In genomic region chr10:96616709-96617116, GRCm38 (mm10) we compare ENCODE assay signal across 7 mouse cellular contexts. TPM values are rescaled to one million over a fixed set of nuclear protein-coding genes. Genes with fewer than 3 reads are reported as not detected.
DNase-seq lines count a peak whose midpoint lies in the region; ATAC-seq lines count a peak whose summit lies in the region.

Gene Btg1, plus strand, starts transcription at chr10:96617006.

- ATAC-seq in intestine, embryonic 16.5 days, result peak; percentile 96
- ATAC-seq in midbrain, embryonic 11.5 days (ENCODE audit: low FRiP score), result peak; percentile 96

- H3K27me3 ChIP-seq in intestine, embryonic 16.5 days (replicated peaks; ENCODE audit: control insufficient read depth, insufficient read depth, low read length), result no peaks in the 10 kb centered on the region
- no peaks in the 10 kb centered on the region for H3K27me3 ChIP-seq in midbrain, embryonic 11.5 days (ENCODE audit: control insufficient read depth, insufficient read depth, low read length)

- intact Hi-C loops in left cerebral cortex, postnatal 36 days (cut with DNase I), result loop anchor here (2.0 to 10.0 kb wide), 4 partner anchors 111 to 696 kb away; no protein-coding TSS in a partner anchor

- H3K9me3 ChIP-seq in intestine, embryonic 16.5 days (ENCODE audit: control insufficient read depth, low read length), result no peaks in the 10 kb centered on the region
- no peaks in the 10 kb centered on the region for H3K9me3 ChIP-seq in midbrain, embryonic 11.5 days (ENCODE audit: control insufficient read depth, low read length)

- H3K4me1 ChIP-seq in intestine, embryonic 16.5 days (ENCODE audit: control insufficient read depth, insufficient read depth, low read length), result peaks cover 7% of the 10 kb centered on the region
- H3K4me1 ChIP-seq in midbrain, embryonic 11.5 days (ENCODE audit: control insufficient read depth, insufficient read depth, low read length), result peaks cover 12% of the 10 kb centered on the region

- no peaks in the 10 kb centered on the region for H3K36me3 ChIP-seq in intestine, embryonic 16.5 days (ENCODE audit: control insufficient read depth, insufficient read depth, low read length)
- peaks cover 4% of the 10 kb centered on the region for H3K36me3 ChIP-seq in midbrain, embryonic 11.5 days (ENCODE audit: control insufficient read depth, insufficient read depth, low read length)

- peak within 1 kb of the TSS; percentile 52 for H3K4me2 ChIP-seq in intestine, embryonic 16.5 days (ENCODE audit: low read depth, low read length)
- H3K4me2 ChIP-seq in midbrain, embryonic 11.5 days, result peak within 1 kb of the TSS; percentile 49

- peak; percentile 100 for DNase-seq in adrenal gland, adult 8-10 months
- peak; percentile 100 for DNase-seq in embryo, embryonic 9.5 days (ENCODE audit: extremely low spot score)
- peak; percentile 99 for DNase-seq in gastrocnemius, postnatal 4 days (ENCODE audit: low spot score in 2 of 2)
- peak; percentile 99 to 100 for DNase-seq in left cerebral cortex, postnatal 36 days (ENCODE audit: low spot score in 2 of 2)
- peak; percentile 100 for DNase-seq in midbrain, embryonic 11.5 days (ENCODE audit: low spot score, missing footprints)
- peak; percentile 100 for DNase-seq in skeletal muscle tissue, adult 2 months (ENCODE audit: low read depth, low spot score)

- peak within 1 kb of the TSS; percentile 100 for H3K9ac ChIP-seq in intestine, embryonic 16.5 days (ENCODE audit: low read depth, low read length)
- peak within 1 kb of the TSS; percentile 99 for H3K9ac ChIP-seq in midbrain, embryonic 11.5 days (ENCODE audit: low read length)

- H3K4me3 ChIP-seq in intestine, embryonic 16.5 days (ENCODE audit: low read length), result peak within 1 kb of the TSS; percentile 97
- peak within 1 kb of the TSS; percentile 98 for H3K4me3 ChIP-seq in midbrain, embryonic 11.5 days (ENCODE audit: low read depth, low read length)

- H3K27ac ChIP-seq in intestine, embryonic 16.5 days (ENCODE audit: low read length), result peak within 1 kb of the TSS; percentile 96
- peak within 1 kb of the TSS; percentile 88 for H3K27ac ChIP-seq in midbrain, embryonic 11.5 days (ENCODE audit: low read depth, low read length)

- WGBS in intestine, embryonic 16.5 days, result under 1% methylated on average over 37 of the region's 37 CpGs
- WGBS in midbrain, embryonic 11.5 days, result under 1% methylated on average over 37 of the region's 37 CpGs

RNA-seq across cellular contexts. Expression of gene Btg1, which starts in this region (rescaled TPM):
- total RNA-seq in adrenal gland, adult 8-10 months (2022), result 100 to 1,000 TPM; 103 to 173 (median 127) TPM
- total RNA-seq in gastrocnemius, postnatal 4 days (2021), result 10 to 100 TPM; 65.8 to 67.8 TPM
- 43.2 and 43.9 TPM in 2 replicates for polyA plus RNA-seq in intestine, embryonic 16.5 days (2015; fragmentation: Nextera tagmentation; extraction: Ambion mirVana)
- 10 to 100 TPM; 34.8 to 41.6 TPM for total RNA-seq in left cerebral cortex, postnatal 36 days (2021)
- polyA plus RNA-seq in midbrain, embryonic 11.5 days (2014; fragmentation: Nextera tagmentation; extraction: Ambion mirVana), result 44.7 and 47.5 TPM in 2 replicates

Comparison
In these comparisons a context has a peak if more than half of its experiments do, and no peak if none do; other contexts are left out.
1. Peak in every context shown above with its lines: DNase-seq, ATAC-seq, H3K4me3 ChIP-seq and H3K27ac ChIP-seq.